Mouse (Mus musculus): ENCODE results near the gene Sphk2.

DNA sequence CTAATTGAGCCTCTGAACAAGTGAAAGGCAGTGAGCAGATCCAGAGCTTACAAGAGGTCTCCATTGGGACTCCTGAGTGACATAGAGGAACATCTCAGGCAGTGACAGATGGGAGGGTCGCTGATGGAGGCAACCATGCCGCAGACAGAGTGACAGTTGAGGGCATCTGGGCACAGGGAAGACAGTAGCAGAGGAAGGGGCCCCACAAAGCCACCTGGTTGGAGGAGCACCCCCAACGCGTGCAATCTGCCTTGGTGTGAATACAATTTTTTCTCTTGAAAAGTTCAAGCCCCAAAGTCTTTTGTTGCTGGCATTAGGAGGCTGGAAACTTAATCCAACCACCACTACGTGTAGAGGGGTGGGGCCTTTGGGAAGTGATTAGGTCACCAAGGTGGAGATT lies 42.3 kb upstream of the Sphk2 start:
- TF ChIP-seq CTCF (IDR thresholded peaks at IDR 0.05; ENCODE audit: borderline replicate concordance, insufficient read depth, low read depth, low read length) (no peak), POLR2A (IDR thresholded peaks at IDR 0.05; ENCODE audit: borderline replicate concordance, insufficient read depth, low read length) (no peak)
